Mouse (Mus musculus): ENCODE data around the gene Nfatc2ip.
"Not testable (repeated sequence)": the region's sequence is repeated elsewhere in the genome, so short reads cannot be mapped to it uniquely, and the experiment has no call there.

Nfatc2ip gene

DNA sequence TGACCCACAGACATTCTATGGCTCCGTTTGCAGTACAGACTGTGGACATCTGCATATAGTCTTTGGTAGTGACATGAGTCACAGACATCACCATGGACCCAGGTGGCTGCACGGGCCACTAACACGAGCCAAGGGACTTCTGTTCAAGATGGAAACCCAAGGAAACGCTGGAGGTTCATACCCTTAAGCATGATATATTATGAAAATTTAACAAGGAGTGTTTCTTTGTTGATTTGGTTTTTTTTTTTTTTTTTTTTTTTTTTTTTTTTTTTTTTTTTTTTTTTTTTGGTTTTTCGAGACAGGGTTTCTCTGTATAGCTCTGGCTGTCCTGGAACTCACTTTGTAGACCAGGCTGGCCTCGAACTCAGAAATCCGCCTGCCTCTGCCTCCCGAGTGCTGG, 6.0 kb upstream of the Nfatc2ip start:
- not testable (repeated sequence) for DNase-seq

DNA sequence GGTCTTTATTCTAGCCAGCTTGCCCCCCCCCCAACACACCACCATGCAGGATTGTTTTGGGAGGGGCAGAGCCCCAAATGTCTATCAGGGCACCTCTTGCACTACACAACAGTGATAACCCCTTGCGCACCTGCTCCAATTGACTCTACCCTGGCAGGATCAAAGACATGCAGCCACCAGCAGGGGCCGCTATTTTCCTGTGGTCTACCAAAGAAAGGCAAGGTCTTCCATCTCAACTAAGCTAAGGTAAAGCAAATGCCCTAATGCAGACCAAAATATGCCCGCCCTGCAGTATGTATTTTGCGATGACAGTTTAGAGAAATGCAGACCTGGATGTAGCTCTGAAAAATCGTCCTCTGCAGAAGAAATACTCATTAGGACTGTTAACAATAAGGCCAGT, 3.0 kb upstream of the Nfatc2ip start:
- peak; percentile 71 for DNase-seq

DNA sequence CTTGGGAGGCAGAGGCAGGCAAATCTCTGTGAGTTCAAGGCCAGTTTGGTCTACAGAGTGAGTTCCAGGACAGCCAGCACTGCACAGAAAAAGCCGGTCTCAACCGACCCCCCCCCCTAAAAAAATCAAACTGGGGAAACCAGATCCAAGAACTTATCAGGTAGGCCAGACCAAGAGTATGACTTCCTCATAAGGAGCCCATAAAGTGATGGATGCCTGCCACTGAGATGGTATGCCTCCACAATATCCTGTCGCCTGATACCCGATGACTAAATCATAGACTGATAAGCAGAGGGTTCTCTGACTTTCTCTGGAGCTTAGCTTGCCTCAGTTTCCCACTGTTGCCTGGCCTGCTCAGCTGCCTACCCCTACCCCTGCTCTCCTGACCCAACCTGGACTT, 1.3 kb upstream of the Nfatc2ip start:
- no peak for DNase-seq

GRCm38 (mm10) chr7:126397221-126397620, 684 bp upstream of the Nfatc2ip start:
- DNase-seq = no peak

- not testable (repeated sequence) for DNase-seq
These were observed 4.3 kb downstream of the Nfatc2ip start for GRCm38 (mm10) chr7:126392086-126392884.

GRCm38 (mm10) chr7:126388185-126388584, 8.4 kb downstream of the Nfatc2ip start:
- DNase-seq = no peak

DNA sequence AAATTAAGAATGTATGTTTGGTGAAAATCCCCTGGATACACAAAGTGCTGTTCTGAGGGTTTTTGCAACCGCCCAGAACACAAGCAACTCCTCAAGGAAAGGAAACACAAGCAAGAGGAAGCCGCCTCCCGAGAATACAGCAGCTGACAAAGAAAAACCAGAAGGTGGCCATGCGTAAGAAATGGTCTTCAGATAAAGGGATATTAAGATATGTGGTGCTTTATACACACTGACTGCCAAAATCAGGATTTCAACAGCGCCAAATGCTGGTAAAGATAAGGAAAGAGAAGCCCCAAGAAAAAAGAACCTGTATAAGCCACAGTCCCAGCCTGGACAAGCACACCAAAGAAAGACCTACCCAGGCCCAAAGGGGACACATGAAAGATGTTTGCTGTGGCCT, 13.0 kb downstream of the Nfatc2ip start:
- no peak for DNase-seq

DNA sequence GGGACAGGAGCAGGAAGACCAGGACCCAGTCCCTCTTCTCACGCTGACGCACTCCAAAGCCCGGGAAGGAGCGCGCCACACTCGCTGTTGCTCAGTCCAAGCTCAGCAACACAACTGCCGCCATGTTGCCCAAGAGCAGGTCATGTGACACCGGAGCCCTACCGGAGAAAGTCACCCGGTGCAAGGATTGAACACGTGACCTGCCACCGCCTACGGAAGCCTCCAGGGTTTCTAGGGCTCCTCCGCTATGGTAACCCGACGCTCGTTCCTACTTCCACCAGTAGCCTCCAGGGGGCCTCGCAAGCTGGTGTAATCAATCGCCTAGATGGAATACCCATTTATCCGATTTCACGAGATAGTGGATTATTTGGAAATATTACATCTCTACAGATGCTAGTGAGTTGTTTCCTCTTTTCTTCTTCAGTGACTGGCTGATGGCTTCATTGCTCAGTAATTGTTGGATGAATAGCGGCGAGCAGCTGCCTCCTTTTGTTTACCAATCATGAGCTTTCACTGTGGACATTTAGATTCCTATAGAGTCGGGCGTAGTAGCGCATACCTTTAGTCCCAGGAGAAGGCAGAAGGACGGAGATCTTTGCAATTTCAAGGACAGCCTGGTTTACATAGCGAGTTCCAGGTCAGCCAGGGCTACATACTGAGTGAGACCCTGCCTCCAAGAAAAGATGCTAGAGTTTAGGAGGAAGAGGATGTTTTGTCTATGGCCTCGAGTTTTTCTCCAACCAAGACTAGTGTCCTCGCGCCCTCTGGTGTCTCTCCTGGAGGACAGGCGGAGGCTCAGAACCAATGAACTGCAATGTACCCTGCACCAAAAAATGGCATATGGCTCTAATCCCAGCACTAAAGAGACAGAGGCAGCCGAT, 19.0 kb downstream of the Nfatc2ip start, which contains the start of gene Spns1:
Gene Spns1, minus strand, starts transcription at position 173 of the 881 bp plus-strand sequence.
- DNase-seq = peak; percentile 97

GRCm38 (mm10) chr7:126376903-126377277, 19.6 kb downstream of the Nfatc2ip start:
- no peak for DNase-seq

GRCm38 (mm10) chr7:126375012-126375411, 21.5 kb downstream of the Nfatc2ip start:
- no peak for DNase-seq

GRCm38 (mm10) chr7:126374526-126374925, 22.0 kb downstream of the Nfatc2ip start:
- DNase-seq = no peak

DNA sequence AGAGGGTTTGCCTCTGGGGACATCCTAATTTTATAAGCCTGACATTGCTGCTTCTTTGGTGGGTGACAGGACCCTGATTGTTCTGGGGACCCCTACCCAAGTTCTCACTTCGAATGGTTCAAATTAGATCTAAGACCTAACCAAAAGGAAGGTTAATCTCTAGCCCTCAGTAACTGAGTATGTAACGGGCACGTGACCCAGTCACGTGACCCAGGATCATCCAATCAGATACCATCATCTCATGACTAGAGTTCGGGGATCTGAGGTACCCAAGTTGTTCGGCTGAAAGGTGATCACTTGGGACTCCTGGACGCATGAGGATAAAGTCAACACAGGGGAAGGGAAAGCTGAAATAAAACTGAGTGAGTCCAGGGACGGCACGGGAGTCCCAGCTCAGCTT, 23.5 kb downstream of the Nfatc2ip start:
- no peak for DNase-seq

DNA sequence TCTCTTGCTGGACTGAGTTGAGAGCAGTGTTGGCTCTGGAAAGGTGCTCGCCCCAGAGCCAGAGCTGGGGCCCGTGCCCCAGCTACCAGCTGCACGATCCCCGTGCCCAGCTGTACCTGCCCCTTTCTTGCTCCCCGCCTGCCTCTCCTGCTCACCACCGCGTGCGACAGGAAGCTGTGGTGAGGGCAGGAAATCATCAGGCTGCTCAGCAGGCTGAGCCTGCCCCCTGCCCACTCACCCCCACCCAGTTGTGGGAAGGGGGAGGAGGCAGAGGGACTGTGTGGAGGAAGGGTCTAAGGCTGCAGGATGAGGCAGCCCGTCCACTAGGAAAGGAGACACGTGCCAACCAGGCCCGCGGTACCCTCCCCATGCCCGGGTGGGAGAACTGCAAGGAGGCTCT, 27.1 kb downstream of the Nfatc2ip start, which contains the start of gene Lat:
Gene Lat, minus strand, starts transcription at position 178 of the 400 bp plus-strand sequence.
- no peak for DNase-seq

GRCm38 (mm10) chr7:126368367-126368766, 28.2 kb downstream of the Nfatc2ip start:
- no peak for DNase-seq

- DNase-seq = no peak
These were observed 28.9 kb downstream of the Nfatc2ip start for GRCm38 (mm10) chr7:126367636-126368035.

GRCm38 (mm10) chr7:126363038-126363437, 33.5 kb downstream of the Nfatc2ip start:
- no peak for DNase-seq

- no peak for DNase-seq
These were observed 37.5 kb downstream of the Nfatc2ip start for GRCm38 (mm10) chr7:126359049-126359448.

- no peak for DNase-seq
These were observed 38.1 kb downstream of the Nfatc2ip start for GRCm38 (mm10) chr7:126358413-126358812.

GRCm38 (mm10) chr7:126357838-126358237, 38.7 kb downstream of the Nfatc2ip start:
- DNase-seq = no peak

DNA sequence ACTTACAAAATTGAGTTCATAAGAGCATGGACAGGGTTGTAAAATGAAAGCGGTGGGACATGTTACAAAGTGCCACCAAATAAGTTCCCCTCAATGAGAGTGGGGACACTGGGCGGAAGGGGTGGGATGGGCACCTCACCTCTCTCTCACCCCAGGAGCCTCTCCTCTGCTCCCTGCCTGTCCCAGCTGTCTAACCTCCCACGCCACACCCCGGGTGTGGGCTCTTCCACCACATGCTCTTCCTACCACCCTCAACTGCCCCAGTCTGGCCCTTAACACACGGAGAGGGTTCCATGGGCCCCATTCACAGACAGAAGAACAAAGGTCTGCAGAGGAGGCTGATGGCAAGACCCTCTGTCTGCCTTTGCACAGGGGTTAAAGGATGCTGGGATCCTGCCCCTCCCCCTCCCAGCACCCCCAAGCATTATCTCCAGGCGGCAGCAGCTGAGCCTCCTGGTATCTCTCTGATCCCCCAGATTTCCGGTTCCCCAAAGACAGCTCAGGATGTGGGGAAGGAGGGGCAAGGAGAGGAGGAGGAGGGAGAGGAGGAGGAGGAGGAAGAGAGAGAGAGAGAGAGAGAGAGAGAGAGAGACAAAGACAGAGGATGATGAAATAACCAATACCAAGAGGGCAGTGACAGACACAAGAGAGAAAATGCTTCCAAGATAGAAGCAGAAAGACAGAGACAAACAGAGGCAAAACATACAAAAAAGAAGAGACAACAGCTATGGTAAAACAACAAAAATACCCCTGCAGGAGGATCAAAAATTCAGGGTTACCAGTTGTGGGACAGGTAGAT, 39.5 kb downstream of the Nfatc2ip start:
- no peak for DNase-seq

DNA sequence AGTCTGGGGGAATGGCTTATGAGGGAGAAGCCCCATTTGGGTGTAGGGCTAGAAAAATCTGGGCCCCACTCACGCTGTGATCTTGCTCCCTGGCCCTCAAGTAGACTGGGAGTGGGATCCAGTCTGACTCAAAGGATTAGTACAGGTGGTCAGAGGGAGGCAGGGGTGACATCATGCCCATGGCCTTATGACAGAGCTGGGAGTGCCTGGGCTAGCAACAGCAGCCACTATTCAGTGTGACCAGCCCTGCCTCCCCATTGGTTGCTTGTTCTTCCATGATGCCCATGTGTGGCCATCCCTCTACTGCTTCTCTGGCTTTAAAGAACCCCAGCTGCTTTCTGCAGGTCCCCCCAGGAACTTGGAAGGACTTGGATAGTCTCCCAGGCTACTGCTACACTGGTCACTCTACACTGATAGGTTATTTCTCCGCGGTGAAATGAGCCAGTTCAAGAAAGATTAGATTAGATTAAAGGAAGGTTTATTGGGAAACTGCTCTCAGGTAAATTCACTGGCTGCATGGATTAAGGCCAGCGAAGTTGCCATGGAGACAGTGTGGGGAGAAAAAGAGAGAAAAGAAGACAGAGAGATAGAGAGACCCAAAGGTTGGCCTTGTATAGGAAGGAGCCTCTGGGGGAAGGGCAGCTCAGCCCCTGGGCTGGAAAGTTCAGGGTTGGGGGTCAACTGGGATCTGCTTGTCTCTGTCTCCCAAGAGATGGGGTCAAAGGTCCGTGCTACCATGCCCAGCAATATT, 40.5 kb downstream of the Nfatc2ip start:
- DNase-seq = no peak

Data from cerebellum, adult 11-12 months (tissue).